Mouse (Mus musculus) adrenal gland, adult 2 months (tissue): ENCODE measurements around the gene Kyat3. TPM values are rescaled to one million over a fixed set of nuclear protein-coding genes. Genes with fewer than 3 reads are reported as not detected.
"Not testable (repeated sequence)": the region's sequence is repeated elsewhere in the genome, so short reads cannot be mapped to it uniquely, and the experiment has no call there.

Experiments
- DNase-seq: peaks from one replicate; pipeline ENCODE4 v3.0.0; 2021
- long read RNA-seq: library from polyadenylated mRNA; stranded (forward); transcript quantifications from one replicate; pipeline ENCODE4 v2.0.0, GENCODE M21; 2021
- polyA plus RNA-seq: library from polyadenylated mRNA; depleted of rRNA; stranded (reverse); fragments of >200 nt; gene quantifications from 2 replicates; pipeline ENCODE4 v1.2.3, GENCODE M21; 2012; rRNA removed
- total RNA-seq, 2 experiments: library from RNA; stranded (reverse); gene quantifications; 2 replicates each; pipeline ENCODE4 v1.2.3; 2021

Kyat3 gene
- total RNA-seq = 10 to 100 TPM; 30.7 to 36.2 TPM
- 1.5 and 2.5 TPM in 2 replicates for polyA plus RNA-seq
- long read RNA-seq, full-length matches to known transcripts = 32 of 40 reads
- long read RNA-seq, partial matches to known transcripts = 1 of 40 reads
- long read RNA-seq, other reads (novel, unspliced or antisense) = 7 of 40 reads

GRCm38 (mm10) chr3:142700442-142701322, at the start of gene Kyat3:
Gene Kyat3, plus strand, starts transcription at chr3:142701051.
- DNase-seq = peak; percentile 98

GRCm38 (mm10) chr3:142664723-142665122, 36.1 kb upstream of the Kyat3 start:
- no peak for DNase-seq

- no peak for DNase-seq
Observed at GRCm38 (mm10) chr3:142674607-142675006, 26.2 kb upstream of the Kyat3 start.

GRCm38 (mm10) chr3:142687939-142688338, 12.9 kb upstream of the Kyat3 start:
- DNase-seq = no peak

- DNase-seq = no peak
Observed at GRCm38 (mm10) chr3:142688353-142688752, 12.5 kb upstream of the Kyat3 start.

GRCm38 (mm10) chr3:142696517-142696916, 4.3 kb upstream of the Kyat3 start:
- DNase-seq = no peak

GRCm38 (mm10) chr3:142701407-142701989, 647 bp downstream of the Kyat3 start:
- no peak for DNase-seq

- DNase-seq = no peak
Observed at GRCm38 (mm10) chr3:142706581-142707444, 6.0 kb downstream of the Kyat3 start.

- not testable (repeated sequence) for DNase-seq
Observed at GRCm38 (mm10) chr3:142708181-142708848, 7.5 kb downstream of the Kyat3 start.

- DNase-seq = peak; percentile 64
Observed at GRCm38 (mm10) chr3:142708849-142709419, 8.1 kb downstream of the Kyat3 start.

- peak; percentile 72 for DNase-seq
Observed at GRCm38 (mm10) chr3:142710360-142711007, 9.6 kb downstream of the Kyat3 start.

DNA sequence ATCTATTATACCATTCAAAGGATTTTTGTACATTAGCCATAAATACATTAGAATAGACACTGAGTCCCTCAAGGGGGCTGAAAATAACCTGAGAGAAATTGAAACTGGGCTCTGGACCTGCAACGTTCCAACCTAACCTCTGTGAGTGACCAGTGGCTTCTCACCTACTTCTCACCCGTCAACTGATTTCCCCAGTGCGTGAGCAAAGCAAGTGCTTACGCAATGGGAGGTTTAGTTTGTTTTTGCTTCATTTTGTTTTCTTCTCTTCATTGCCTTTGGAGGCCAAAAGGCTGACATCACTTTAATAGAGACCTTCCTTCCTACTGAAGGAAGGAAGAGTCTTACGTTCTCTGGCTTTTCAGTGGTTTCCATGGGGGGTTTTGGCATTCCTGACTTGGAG, 10.5 kb downstream of the Kyat3 start:
- peak; percentile 20 for DNase-seq

DNA sequence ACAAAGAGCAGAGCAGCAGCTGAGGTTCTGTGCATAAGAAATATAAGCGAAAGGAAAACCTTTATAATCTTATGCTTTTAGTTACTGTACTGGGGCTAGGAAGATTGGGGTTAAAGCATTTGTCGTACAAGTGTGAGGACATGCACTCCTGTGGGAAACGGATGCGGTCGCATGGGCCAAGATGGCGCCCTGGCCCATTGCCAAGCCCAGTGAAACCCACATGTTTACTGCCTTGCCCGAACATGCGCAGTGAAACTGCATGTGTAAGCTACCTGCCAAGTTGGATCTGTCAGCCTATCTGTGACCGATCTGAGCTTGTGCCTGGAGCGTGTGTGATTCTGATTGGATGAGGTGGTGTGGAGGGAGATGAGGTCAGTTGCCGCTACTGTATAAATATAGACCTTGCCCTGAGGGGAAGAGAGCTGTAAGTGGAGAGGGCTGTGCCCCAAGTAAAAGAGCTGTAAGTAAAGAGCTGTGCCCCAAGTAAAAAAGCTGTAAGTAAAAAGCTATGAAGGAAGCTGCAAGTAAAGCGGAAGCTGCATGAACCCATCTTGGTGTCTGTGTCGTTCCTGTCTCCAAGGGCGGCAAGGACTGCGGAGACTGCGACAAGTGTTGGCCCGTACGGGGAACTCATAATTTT, 11.7 kb downstream of the Kyat3 start:
- peak; percentile 26 for DNase-seq

DNA sequence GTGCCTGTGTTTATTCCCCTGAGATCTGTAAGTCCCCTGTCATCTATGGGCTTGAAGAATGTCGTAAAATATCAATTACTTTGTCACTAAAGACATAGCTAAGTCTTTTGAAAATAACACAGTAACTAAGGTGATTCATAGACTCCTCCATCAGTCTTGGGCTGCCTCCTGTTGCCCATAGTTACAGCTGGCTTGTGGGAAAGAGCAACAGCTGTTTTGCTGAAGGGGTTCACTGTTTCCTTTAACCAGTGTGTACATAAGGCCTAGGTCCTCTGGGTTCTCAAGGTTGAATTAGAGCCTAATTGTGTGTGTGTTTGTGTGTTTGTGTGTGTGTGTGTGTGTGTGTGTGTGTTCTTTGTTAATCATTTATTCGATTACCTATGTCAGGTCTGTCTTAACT, 24.6 kb downstream of the Kyat3 start:
- DNase-seq = no peak

- no peak for DNase-seq
Observed at GRCm38 (mm10) chr3:142725969-142726672, 25.3 kb downstream of the Kyat3 start.

GRCm38 (mm10) chr3:142734291-142734690, 33.4 kb downstream of the Kyat3 start:
- DNase-seq = peak; percentile 46

- no peak for DNase-seq
Observed at GRCm38 (mm10) chr3:142740896-142741295, 40.0 kb downstream of the Kyat3 start.

DNA sequence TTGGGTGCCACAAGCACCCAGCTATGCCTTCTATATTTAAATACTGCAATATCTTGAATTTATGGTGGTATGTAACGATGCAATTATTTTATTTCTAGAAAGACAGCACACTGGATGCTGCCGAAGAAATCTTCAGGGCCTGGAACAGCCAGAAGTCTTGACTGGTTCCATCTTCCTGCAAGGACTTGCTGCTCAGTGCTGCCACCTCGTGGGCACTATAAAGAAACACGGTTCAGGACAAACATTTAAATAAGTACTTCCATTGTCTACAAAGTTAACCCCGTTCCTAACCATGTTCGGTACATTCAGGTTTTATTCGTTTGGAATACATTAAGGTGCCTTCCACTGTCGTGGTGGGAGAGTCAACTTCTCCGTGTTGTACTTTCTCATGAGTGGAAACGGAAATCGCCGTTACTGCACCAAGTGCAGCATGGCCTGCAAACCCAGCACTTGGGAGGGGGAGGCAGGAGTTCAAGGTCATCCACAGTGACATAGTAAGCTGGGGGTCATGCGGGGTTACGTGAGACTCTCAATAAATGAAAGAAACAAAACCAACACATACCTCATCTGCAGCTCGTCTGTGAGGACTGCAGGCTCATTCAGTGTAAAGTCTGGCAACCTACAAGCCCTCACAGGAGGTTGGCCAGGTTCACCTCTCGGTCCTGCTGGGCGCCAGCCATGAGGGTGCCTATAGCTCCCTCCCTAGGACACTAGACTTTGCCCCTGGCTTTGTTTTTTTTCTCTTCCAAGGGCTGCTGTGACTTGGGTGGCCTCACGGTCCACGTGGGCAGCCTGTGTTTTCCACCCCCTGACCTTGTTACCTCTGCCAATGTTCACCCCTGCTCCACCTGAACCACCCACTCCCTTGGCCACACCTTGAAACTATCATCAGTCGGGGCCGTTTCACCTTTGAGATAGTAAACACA, 43.4 kb downstream of the Kyat3 start:
- DNase-seq = peak; percentile 38
